Mouse (Mus musculus) spleen, adult 2 months (tissue): Measurements from ENCODE around the gene Jph2. TPM values are rescaled to one million over a fixed set of nuclear protein-coding genes. Genes with fewer than 3 reads are reported as not detected.

ENCODE experiments used
- DNase-seq, 2 experiments: peaks; one replicate each; pipeline versions ENCODE4 v3.0.0 to v3.0.0-alpha.2; 2012 to 2021; ENCODE audit warnings: low spot score in 2 of 2, low read depth in 1 of 2
- H3K27ac ChIP-seq: fragments of 200-500 bp; 2 replicates; pipeline ENCODE4 v1.5.1; 2012; ENCODE audit warnings: low read length, inconsistent platforms; ENCODE audit not compliant: insufficient read depth
- H3K27me3 ChIP-seq: fragments of 200-500 bp; 2 replicates; pipeline ENCODE4 v1.6.1; 2012; ENCODE audit warnings: mild to moderate bottlenecking, moderate library complexity, low read length, inconsistent platforms; ENCODE audit not compliant: control insufficient read depth, insufficient read depth
- H3K36me3 ChIP-seq: fragments of 200-500 bp; 2 replicates; pipeline ENCODE4 v1.6.1; 2012; ENCODE audit warnings: mild to moderate bottlenecking, low read length, inconsistent platforms; ENCODE audit not compliant: control insufficient read depth, insufficient read depth
- H3K4me1 ChIP-seq: fragments of 200-500 bp; 2 replicates; pipeline ENCODE4 v1.6.1; 2011; ENCODE audit warnings: inconsistent platforms; ENCODE audit not compliant: control insufficient read depth, insufficient read depth, insufficient read length
- H3K4me3 ChIP-seq: fragments of 200-500 bp; 2 replicates; pipeline ENCODE4 v1.5.1; 2011; ENCODE audit warnings: mild to moderate bottlenecking, inconsistent platforms; ENCODE audit not compliant: insufficient read depth, insufficient read length; ENCODE audit errors: extremely low read depth
- CTCF ChIP-seq: fragments of 200-500 bp; IDR thresholded peaks from 2 replicates; pipeline ENCODE4 v1.5.1; 2011; ENCODE audit warnings: mild to moderate bottlenecking, inconsistent platforms; ENCODE audit not compliant: insufficient read depth, insufficient read length, insufficient replicate concordance; ENCODE audit errors: extremely low read depth
- POLR2A ChIP-seq: fragments of 200-500 bp; IDR thresholded peaks from 2 replicates; pipeline ENCODE4 v1.6.1; 2011; ENCODE audit warnings: low read depth, low read length, inconsistent platforms
- WGBS: fragments of 180-500 bp; shearing (Covaris S2); methylation state at CpG from one replicate; pipeline ENCODE4 v1.1.7; 2018; 5-methylcytosine and 5-hydroxymethylcytosine counted together
- polyA plus RNA-seq: library from polyadenylated mRNA; depleted of rRNA; stranded (reverse); fragments of >200 nt; gene quantifications from 2 replicates; pipeline ENCODE4 v1.2.3, GENCODE M21; 2012

The Jph2 gene
- polyA plus RNA-seq, 1 experiment: 2.9 TPM

- no peaks in the 10 kb centered on the region for H3K36me3 ChIP-seq
- TF ChIP-seq POLR2A: no peak
- no peak for TF ChIP-seq CTCF
- WGBS: 43% methylated on average over 8 of the region's 8 CpGs
- no peaks in the 10 kb centered on the region for H3K27me3 ChIP-seq
- H3K4me1 ChIP-seq: no peaks in the 10 kb centered on the region
- no peak overlapping the region for H3K27ac ChIP-seq
- no peak overlapping the region for H3K4me3 ChIP-seq
- DNase-seq: no peak
Observed at GRCm38 (mm10) chr2:163355666-163356065, 42.1 kb downstream of the Jph2 start.

- DNase-seq: no peak
- no peak overlapping the region for H3K27ac ChIP-seq
- 80% methylated on average over 7 of the region's 7 CpGs for WGBS
- no peaks in the 10 kb centered on the region for H3K36me3 ChIP-seq
- no peak overlapping the region for H3K4me3 ChIP-seq
- H3K4me1 ChIP-seq: no peaks in the 10 kb centered on the region
- TF ChIP-seq CTCF (no peak), POLR2A (no peak)
- H3K27me3 ChIP-seq: no peaks in the 10 kb centered on the region
Observed at GRCm38 (mm10) chr2:163353731-163354130, 44.1 kb downstream of the Jph2 start.

DNA sequence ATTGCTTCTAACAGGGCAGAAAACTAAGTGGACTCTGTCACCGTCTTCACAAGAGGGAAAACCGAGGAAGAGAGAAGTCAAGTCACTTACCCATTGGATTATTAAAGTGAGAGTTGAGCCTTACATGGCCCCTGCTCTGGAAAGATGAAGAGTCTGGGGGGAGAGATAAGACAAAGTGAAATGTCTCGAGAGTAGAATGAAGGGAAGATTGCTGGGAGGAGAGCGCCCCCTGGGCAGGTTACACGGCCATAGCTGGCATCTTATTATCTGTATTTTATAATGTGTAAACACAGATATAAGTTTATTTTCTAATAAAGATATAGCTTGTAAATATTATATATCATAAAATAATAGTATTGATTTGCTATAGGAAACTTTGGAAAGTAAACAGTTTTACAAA lies 47.4 kb downstream of the Jph2 start:
- WGBS: 43% methylated on average over 5 of the region's 5 CpGs
- Histone ChIP-seq H3K27me3 (no peaks in the 10 kb centered on the region), H3K4me1 (no peaks in the 10 kb centered on the region), H3K36me3 (no peaks in the 10 kb centered on the region), H3K4me3 (no peak overlapping the region), H3K27ac (no peak overlapping the region)
- no peak for TF ChIP-seq POLR2A
- no peak for TF ChIP-seq CTCF
- DNase-seq: no peak

DNA sequence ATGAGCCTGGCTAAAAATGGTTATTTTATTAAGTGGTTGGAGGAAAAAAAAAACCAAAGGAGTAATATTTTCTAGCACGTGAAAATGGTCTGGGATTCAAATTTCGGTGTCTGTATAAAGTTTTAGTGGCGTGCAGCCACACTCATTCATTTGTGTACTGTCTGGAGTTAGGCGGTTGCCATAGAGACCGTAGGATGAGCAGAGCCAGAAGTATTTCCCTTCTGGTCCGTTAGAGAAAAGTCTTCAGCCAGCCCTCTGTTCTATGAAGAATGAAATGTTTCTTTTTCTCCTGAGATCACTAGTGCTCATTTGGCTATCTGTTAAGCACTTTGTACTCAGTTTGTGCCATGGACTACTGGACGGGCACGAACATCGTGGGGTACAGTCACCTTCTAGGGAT lies 48.4 kb downstream of the Jph2 start:
- Histone ChIP-seq H3K4me1 (no peaks in the 10 kb centered on the region), H3K4me3 (no peak overlapping the region), H3K27me3 (no peaks in the 10 kb centered on the region), H3K36me3 (no peaks in the 10 kb centered on the region), H3K27ac (no peak overlapping the region)
- 68% methylated on average over 9 of the region's 9 CpGs for WGBS
- no peak for DNase-seq
- TF ChIP-seq CTCF (no peak), POLR2A (no peak)

DNA sequence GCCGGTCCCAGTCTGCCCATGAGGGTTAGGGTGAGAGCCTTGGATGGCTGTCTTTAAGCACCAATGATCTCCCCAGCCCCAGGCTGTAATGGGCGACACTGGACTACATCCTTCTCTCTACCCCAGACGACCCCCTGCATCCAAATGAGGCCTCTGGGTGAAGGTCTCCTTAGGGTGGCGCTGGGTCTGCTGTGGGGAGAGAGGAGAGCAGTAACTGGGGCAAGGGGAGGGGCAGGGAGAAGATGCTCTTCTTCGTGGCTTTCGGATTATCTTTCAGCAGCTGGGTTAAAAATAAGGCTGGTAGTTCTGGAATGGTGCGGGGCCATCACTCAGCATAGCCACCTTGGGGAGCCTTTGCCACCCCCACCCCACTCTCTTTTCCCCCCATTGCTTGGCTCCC lies 49.1 kb downstream of the Jph2 start:
- H3K27ac ChIP-seq: no peak overlapping the region
- H3K36me3 ChIP-seq: no peaks in the 10 kb centered on the region
- H3K27me3 ChIP-seq: no peaks in the 10 kb centered on the region
- WGBS: 82% methylated on average over 7 of the region's 7 CpGs
- TF ChIP-seq CTCF (no peak), POLR2A (no peak)
- no peak for DNase-seq
- no peaks in the 10 kb centered on the region for H3K4me1 ChIP-seq
- no peak overlapping the region for H3K4me3 ChIP-seq

GRCm38 (mm10) chr2:163347517-163348184 lies 50.1 kb downstream of the Jph2 start:
- WGBS: 83% methylated on average over 8 of the region's 8 CpGs
- no peak overlapping the region for H3K4me3 ChIP-seq

GRCm38 (mm10) chr2:163346497-163346896 lies 51.3 kb downstream of the Jph2 start:
- no peak overlapping the region for H3K27ac ChIP-seq
- WGBS: 82% methylated on average over 11 of the region's 11 CpGs
- H3K4me3 ChIP-seq: no peak overlapping the region
- H3K4me1 ChIP-seq: no peaks in the 10 kb centered on the region
- no peaks in the 10 kb centered on the region for H3K27me3 ChIP-seq
- DNase-seq: no peak
- no peak for TF ChIP-seq POLR2A
- TF ChIP-seq CTCF: no peak
- H3K36me3 ChIP-seq: no peaks in the 10 kb centered on the region

More at GRCm38 (mm10) chr2:163347517-163348184, 50.1 kb downstream of the Jph2 start:
- Histone ChIP-seq H3K27ac (no peak overlapping the region), H3K27me3 (no peaks in the 10 kb centered on the region), H3K36me3 (no peaks in the 10 kb centered on the region), H3K4me1 (no peaks in the 10 kb centered on the region)
- TF ChIP-seq CTCF: no peak
- TF ChIP-seq POLR2A: no peak
- DNase-seq: no peak
